In genomic region chrX:164381618-164382408, GRCm38 (mm10) we compare ENCODE assay signal across 8 mouse cellular contexts. TPM values are rescaled to one million over a fixed set of nuclear protein-coding genes. Genes with fewer than 3 reads are reported as not detected.
DNase-seq lines count a peak whose midpoint lies in the region; ATAC-seq lines count a peak whose summit lies in the region.

No protein-coding gene starts in this region.

- peak overlapping the region; percentile 75 for H3K27ac ChIP-seq in embryonic facial prominence, embryonic 10.5 days (replicated peaks)
- no peak overlapping the region for H3K27ac ChIP-seq in intestine, embryonic 16.5 days (ENCODE audit: low read length)
- no peak overlapping the region for H3K27ac ChIP-seq in midbrain, embryonic 11.5 days (ENCODE audit: low read depth, low read length)

- H3K36me3 ChIP-seq in embryonic facial prominence, embryonic 10.5 days (replicated peaks), result no peaks in the 10 kb centered on the region
- H3K36me3 ChIP-seq in intestine, embryonic 16.5 days (ENCODE audit: control insufficient read depth, insufficient read depth, low read length), result no peaks in the 10 kb centered on the region
- H3K36me3 ChIP-seq in midbrain, embryonic 11.5 days (ENCODE audit: control insufficient read depth, insufficient read depth, low read length), result no peaks in the 10 kb centered on the region

- H3K4me2 ChIP-seq in intestine, embryonic 16.5 days (ENCODE audit: low read depth, low read length), result peak overlapping the region; percentile 67
- H3K4me2 ChIP-seq in midbrain, embryonic 11.5 days, result peak overlapping the region; percentile 59

- ATAC-seq in intestine, embryonic 16.5 days, result peak; percentile 99
- ATAC-seq in midbrain, embryonic 11.5 days (ENCODE audit: low FRiP score), result peak; percentile 100

- peaks cover 54% of the 10 kb centered on the region for H3K27me3 ChIP-seq in embryonic facial prominence, embryonic 10.5 days (replicated peaks; ENCODE audit: low read depth, poor library complexity, severe bottlenecking)
- H3K27me3 ChIP-seq in intestine, embryonic 16.5 days (replicated peaks; ENCODE audit: control insufficient read depth, insufficient read depth, low read length), result no peaks in the 10 kb centered on the region
- no peaks in the 10 kb centered on the region; the same call in 1 of the 2 replicates for H3K27me3 ChIP-seq in midbrain, embryonic 11.5 days (ENCODE audit: control insufficient read depth, insufficient read depth, low read length)

- WGBS in embryonic facial prominence, embryonic 10.5 days, result 15% methylated on average over 33 of the region's 33 CpGs
- WGBS in intestine, embryonic 16.5 days, result 15% methylated on average over 33 of the region's 33 CpGs
- WGBS in midbrain, embryonic 11.5 days, result 18% methylated on average over 31 of the region's 33 CpGs

- H3K9ac ChIP-seq in intestine, embryonic 16.5 days (ENCODE audit: low read depth, low read length), result peak overlapping the region; percentile 15; the same call in 1 of the 2 replicates
- peak overlapping the region; percentile 16 for H3K9ac ChIP-seq in midbrain, embryonic 11.5 days (ENCODE audit: low read length)

- peak; percentile 65 for DNase-seq in layer of hippocampus, adult 11-12 months (ENCODE audit: low spot score)
- DNase-seq in layer of hippocampus, adult 9-10 months (ENCODE audit: low spot score), result no peak
- DNase-seq in embryonic facial prominence, embryonic 10.5 days (ENCODE audit: low spot score), result peak; percentile 91
- DNase-seq in gastrocnemius, postnatal 4 days (ENCODE audit: low spot score in 2 of 2), result peak; percentile 64 to 75
- peak; percentile 81 for DNase-seq in left cerebral cortex, postnatal 4 days
- peak; percentile 93 for DNase-seq in midbrain, embryonic 11.5 days (ENCODE audit: low spot score, missing footprints)
- peak; percentile 66 for DNase-seq in right cerebral cortex, postnatal 4 days

- intact Hi-C loops in left cerebral cortex, postnatal 4 days (cut with DNase I), result no loop called here

- H3K4me3 ChIP-seq in embryonic facial prominence, embryonic 10.5 days, result peak overlapping the region; percentile 55
- peak overlapping the region; percentile 42 for H3K4me3 ChIP-seq in intestine, embryonic 16.5 days (ENCODE audit: low read length)
- peak overlapping the region; percentile 32 for H3K4me3 ChIP-seq in midbrain, embryonic 11.5 days (ENCODE audit: low read depth, low read length)

- H3K9me3 ChIP-seq in embryonic facial prominence, embryonic 10.5 days, result no peaks in the 10 kb centered on the region
- H3K9me3 ChIP-seq in intestine, embryonic 16.5 days (ENCODE audit: control insufficient read depth, low read length), result no peaks in the 10 kb centered on the region
- no peaks in the 10 kb centered on the region for H3K9me3 ChIP-seq in midbrain, embryonic 11.5 days (ENCODE audit: control insufficient read depth, low read length)

- no peaks in the 10 kb centered on the region for H3K4me1 ChIP-seq in embryonic facial prominence, embryonic 10.5 days
- H3K4me1 ChIP-seq in intestine, embryonic 16.5 days (ENCODE audit: control insufficient read depth, insufficient read depth, low read length), result no peaks in the 10 kb centered on the region
- no peaks in the 10 kb centered on the region for H3K4me1 ChIP-seq in midbrain, embryonic 11.5 days (ENCODE audit: control insufficient read depth, insufficient read depth, low read length)

RNA-seq across cellular contexts. Expression of gene Vegfd, which starts 8.6 kb away (rescaled TPM):
- polyA plus RNA-seq in embryonic facial prominence, embryonic 10.5 days (2016; fragmentation: Nextera tagmentation; extraction: Ambion mirVana), result 4.8 and 5.3 TPM in 2 replicates
- total RNA-seq in gastrocnemius, postnatal 4 days (2021), result 1 to 10 TPM; 2.7 to 3.9 TPM
- polyA plus RNA-seq in intestine, embryonic 16.5 days (2015; fragmentation: Nextera tagmentation; extraction: Ambion mirVana), result 2.0 and 3.2 TPM in 2 replicates
- total RNA-seq in left cerebral cortex, postnatal 4 days (2021), result 1 to 10 TPM; 3.5 to 4.2 TPM
- polyA plus RNA-seq in midbrain, embryonic 11.5 days (2014; fragmentation: Nextera tagmentation; extraction: Ambion mirVana), result 0.79 and 1.0 TPM in 2 replicates

RNA-seq across cellular contexts. Expression of gene Piga, which starts 37.8 kb away (rescaled TPM):
- 20.0 and 22.4 TPM in 2 replicates for polyA plus RNA-seq in embryonic facial prominence, embryonic 10.5 days (2016; fragmentation: Nextera tagmentation; extraction: Ambion mirVana)
- 1 to 10 TPM; 3.2 to 5.1 TPM for total RNA-seq in gastrocnemius, postnatal 4 days (2021)
- 20.0 and 21.1 TPM in 2 replicates for polyA plus RNA-seq in intestine, embryonic 16.5 days (2015; fragmentation: Nextera tagmentation; extraction: Ambion mirVana)
- total RNA-seq in left cerebral cortex, postnatal 4 days (2021), result 1 to 10 TPM; 6.0 to 7.1 TPM
- 15.8 and 17.5 TPM in 2 replicates for polyA plus RNA-seq in midbrain, embryonic 11.5 days (2014; fragmentation: Nextera tagmentation; extraction: Ambion mirVana)

RNA-seq across cellular contexts. Expression of gene Asb11, which starts 55.0 kb away (rescaled TPM):
- not detected in 2 replicates for polyA plus RNA-seq in embryonic facial prominence, embryonic 10.5 days (2016; fragmentation: Nextera tagmentation; extraction: Ambion mirVana)
- 1 to 10 TPM; 5.3 to 7.7 TPM for total RNA-seq in gastrocnemius, postnatal 4 days (2021)
- polyA plus RNA-seq in intestine, embryonic 16.5 days (2015; fragmentation: Nextera tagmentation; extraction: Ambion mirVana), result 0.21 and 0.37 TPM in 2 replicates
- under 1 TPM in 1 of 2 experiments, not detected in 1; 0.48 TPM for total RNA-seq in left cerebral cortex, postnatal 4 days (2021)
- not detected in 2 replicates for polyA plus RNA-seq in midbrain, embryonic 11.5 days (2014; fragmentation: Nextera tagmentation; extraction: Ambion mirVana)
